Mouse (Mus musculus) layer of hippocampus, adult 2 months (tissue): Measurements from ENCODE around the gene Itga7. TPM values are rescaled to one million over a fixed set of nuclear protein-coding genes. Genes with fewer than 3 reads are reported as not detected.
"Not testable (repeated sequence)": the region's sequence is repeated elsewhere in the genome, so short reads cannot be mapped to it uniquely, and the experiment has no call there.

Experiments
- DNase-seq, 2 experiments: peaks; one replicate each; pipeline ENCODE4 v3.0.0; 2022; ENCODE audit warnings: low spot score in 2 of 2
- H3K27ac ChIP-seq: fragments of 200-600 bp; 2 replicates; pipeline ENCODE4 v1.8.1; 2022
- H3K4me3 ChIP-seq: fragments of 200-600 bp; 2 replicates; pipeline ENCODE4 v1.8.1; 2022; ENCODE audit warnings: mild to moderate bottlenecking
- CTCF ChIP-seq: fragments of 200-600 bp; conservative IDR thresholded peaks from 2 replicates; pipeline ENCODE4 v1.8.1; 2022; ENCODE audit warnings: antibody characterized with exemption, mild to moderate bottlenecking, moderate library complexity
- total RNA-seq, 2 experiments: library from RNA; stranded (reverse); gene quantifications; 2 replicates each; pipeline ENCODE4 v1.2.3; 2021

The Itga7 gene
- total RNA-seq, 2 experiments from 2014 or later = 39.5 to 42.9 TPM

DNA sequence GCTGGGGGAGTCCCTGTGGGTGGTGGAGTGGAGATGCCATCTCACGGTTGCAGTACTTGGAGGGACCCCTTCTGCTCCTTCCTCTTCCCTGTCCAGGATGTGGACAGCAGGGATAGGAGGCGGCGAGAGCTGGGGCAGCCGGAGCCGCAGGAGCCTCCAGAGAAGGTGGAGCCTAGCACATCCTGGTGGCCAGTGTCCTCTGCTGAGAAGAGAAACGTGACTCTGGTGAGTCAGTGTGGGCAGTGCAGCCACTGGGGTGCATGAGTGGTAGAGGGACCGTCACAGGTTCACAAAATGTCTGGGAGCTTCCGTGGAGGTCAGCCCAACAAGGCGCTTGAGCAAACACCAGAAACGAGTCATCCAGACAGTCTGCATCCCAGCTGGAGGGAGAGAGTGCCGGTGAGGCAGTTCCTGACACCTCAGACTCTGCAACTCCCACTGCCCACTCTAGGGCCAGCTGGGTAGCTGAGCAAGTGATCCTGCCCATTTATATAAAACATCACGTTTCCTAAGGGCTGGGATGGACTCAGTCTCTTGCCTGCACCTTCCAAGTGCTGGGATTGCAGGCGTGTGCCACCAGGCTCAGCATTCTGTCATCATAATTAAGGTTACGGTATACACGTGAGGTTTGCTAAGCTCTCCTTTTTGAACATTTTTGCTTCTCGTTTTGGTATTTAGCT is 16.7 kb downstream of the Itga7 start:
- DNase-seq = no peak
- TF ChIP-seq CTCF = no peak

DNA sequence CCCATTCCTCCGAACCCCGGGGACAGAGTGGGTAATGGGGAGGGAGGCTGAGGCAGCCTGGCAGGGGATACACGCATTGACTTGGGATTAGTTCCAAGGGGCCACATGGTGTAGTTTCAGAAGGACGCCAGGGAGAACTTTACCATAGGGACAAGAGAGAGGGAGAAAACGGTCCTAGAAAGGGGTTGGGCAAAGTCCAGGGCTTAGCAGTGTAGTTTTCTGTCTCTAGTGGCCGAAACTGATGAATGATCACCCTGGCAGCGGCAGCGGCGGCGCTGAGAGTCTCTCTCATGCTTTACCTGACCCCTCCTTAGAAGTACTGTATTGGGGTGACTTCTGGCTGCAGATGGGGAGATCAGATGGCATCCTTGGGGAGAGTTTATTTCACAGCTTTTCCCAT is 24.7 kb downstream of the Itga7 start:
- TF ChIP-seq CTCF = no peak
- Histone ChIP-seq H3K27ac (no peak overlapping the region), H3K4me3 (no peak overlapping the region)
- no peak for DNase-seq

More for the DNA sequence above, 16.7 kb downstream of the Itga7 start:
- H3K27ac ChIP-seq = no peak overlapping the region
- H3K4me3 ChIP-seq = no peak overlapping the region

DNA sequence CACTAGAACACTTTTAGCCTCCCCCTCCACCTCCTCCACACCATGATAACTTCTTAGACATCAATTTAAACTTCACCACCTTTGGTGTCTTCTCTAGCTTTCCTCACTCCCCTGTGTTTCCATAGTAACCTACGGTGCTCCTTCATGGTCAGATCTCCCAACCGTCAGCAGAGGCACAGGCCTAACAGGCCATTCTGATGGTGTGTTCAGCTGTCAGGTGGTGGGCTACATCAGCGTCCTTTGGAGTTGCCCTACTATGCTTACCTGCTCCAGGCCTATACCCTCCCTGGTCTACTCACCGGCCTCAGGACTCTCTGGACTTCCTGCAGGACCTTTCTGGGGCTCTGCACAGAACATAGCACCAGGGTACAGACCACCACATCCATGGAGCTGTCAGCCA is 26.5 kb downstream of the Itga7 start:
- no peak overlapping the region for H3K4me3 ChIP-seq
- no peak for DNase-seq
- H3K27ac ChIP-seq = no peak overlapping the region
- TF ChIP-seq CTCF = no peak

DNA sequence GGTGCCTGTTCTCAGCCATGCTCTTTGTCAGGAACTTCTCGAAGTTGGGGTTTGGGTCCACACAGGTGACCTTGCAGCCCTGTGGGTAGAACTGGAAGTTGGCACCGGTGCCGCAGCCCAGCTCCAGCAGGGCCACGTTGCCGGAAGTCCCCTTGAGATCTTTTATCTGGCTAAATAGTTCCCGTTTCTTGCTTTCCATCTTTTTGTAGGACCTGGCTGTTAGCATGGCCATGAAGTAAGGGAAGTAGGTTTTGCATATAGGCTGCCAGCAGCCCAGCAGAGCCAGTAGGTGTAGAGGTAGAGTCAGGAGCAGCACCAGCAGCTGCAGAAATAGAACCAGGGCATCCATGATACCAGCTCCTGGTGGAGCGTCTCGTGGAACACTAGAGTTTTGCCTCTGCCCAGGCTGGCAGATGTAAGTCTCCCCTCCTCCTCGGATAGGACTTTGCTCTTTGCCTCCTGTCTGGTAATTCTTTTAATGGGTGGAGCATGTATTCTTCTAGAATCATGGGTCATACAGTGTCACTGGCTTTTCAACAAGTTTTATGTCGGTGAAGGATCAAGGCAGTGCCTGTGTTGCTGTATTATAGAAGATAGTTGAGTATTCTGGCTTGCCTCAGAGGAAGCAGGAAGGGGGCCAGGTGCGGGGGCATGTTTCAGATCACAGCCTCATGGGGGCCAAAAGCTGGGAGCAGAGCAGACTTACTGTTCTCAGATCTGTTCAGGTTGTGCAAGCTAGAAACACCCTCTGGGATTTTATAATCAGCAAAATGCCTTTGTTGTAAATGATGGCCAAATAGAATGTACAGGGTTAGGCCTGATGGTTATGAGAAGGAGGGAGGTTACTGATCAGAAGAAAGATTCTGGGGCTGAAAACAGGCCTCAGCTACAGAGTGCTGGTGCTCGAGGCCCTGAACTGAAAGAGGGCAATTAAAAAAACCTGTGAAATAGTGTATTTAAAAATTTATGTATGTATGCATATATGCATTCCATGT is 27.3 kb downstream of the Itga7 start, which contains the start of gene Mettl7b:
TSS of gene Mettl7b (minus strand) at position 399 of the 995 bp plus-strand sequence.
- peak in 1 of 2 experiments; percentile 36 for DNase-seq
- Histone ChIP-seq H3K4me3 (no peak within 1 kb of the TSS), H3K27ac (peak within 1 kb of the TSS; percentile 64)
- TF ChIP-seq CTCF = no peak

DNA sequence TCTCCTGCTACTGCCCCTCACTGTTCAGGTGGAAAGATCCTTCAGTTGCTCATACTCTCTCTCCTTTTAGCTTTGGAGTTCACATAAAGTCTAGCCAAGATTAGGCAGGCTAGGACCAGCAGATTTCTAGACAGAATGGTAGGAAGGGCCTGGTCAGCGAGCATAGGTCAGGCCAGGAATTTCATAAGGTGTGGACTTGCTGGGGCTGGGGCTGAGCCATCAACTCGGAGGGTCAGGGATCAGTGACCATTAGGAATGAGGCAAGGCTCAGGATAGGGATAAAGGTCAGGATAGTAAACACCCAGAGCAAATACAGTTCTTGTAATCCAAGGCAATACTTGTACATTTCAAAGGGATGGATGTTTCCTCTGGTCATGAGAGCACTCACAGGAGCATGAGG is 31.3 kb downstream of the Itga7 start:
- Histone ChIP-seq H3K27ac (no peak overlapping the region), H3K4me3 (no peak overlapping the region)
- no peak for DNase-seq
- TF ChIP-seq CTCF = no peak

DNA sequence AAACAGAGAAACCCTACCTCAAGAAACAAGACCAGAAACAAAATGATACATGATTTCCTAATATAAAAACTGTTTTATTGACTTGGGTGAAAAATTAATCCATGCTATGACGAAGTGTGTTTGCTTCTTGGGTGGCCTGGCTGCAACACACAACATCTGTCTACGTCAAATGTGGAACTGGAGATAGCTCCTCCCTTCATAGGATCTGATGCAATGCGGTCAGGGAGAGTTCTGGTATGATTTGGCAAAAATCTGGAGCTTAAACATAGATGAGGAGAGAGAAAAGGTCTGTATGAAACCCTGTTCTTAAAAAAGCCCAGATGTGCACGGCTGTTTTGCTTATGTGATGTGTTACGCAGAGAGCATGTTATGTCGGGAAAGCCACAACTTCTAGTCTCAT is 32.3 kb downstream of the Itga7 start:
- no peak overlapping the region for H3K27ac ChIP-seq
- no peak for TF ChIP-seq CTCF
- no peak for DNase-seq
- H3K4me3 ChIP-seq = no peak overlapping the region

DNA sequence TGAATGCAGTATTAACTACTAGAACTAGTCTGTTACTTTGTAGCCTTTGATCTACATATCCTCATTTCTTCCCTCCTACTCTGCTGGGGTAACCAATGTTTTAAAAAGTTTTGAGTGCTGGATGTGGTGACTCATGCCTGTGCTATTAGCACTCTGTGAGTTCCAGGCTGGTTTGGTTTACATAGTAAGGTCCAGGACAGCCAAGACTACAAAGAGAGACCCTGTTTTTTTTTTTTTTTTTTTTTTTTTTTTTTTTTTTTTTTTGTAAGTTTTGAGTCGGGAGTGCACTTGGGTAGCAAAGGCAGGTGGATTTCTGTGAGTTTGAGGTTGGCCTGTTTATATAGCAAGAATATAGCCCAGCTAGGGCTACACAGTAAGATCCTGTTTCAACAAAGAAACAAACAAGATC is 34.7 kb downstream of the Itga7 start:
- DNase-seq = no peak
- Histone ChIP-seq H3K27ac (no peak overlapping the region), H3K4me3 (no peak overlapping the region)
- no peak for TF ChIP-seq CTCF

DNA sequence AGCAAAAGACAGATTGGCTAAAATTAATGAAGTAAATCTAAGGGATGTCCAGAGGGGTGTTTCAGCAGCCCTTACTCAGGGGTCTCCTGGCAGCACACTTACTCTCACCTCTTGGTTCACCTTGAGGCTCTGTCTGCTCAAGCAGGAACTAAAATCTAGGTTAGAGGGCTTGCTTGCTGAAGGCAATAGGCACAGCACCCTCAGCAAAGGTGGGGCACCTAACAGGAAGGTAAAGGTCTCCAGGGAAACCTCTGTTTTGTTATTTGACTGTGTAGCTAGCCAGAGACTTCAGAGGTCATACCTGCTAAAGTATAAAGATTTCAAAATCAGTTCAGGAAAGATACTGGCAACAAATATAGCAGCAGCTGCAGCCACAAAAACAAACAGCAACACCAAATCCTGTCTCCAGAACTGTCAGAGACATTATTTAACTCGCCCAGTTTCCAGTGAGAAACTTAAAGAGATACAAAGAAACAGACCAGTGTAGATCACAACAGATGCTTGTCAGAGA is 37.2 kb downstream of the Itga7 start:
- no peak for DNase-seq
- Histone ChIP-seq H3K27ac (no peak overlapping the region), H3K4me3 (no peak overlapping the region)
- no peak for TF ChIP-seq CTCF

DNA sequence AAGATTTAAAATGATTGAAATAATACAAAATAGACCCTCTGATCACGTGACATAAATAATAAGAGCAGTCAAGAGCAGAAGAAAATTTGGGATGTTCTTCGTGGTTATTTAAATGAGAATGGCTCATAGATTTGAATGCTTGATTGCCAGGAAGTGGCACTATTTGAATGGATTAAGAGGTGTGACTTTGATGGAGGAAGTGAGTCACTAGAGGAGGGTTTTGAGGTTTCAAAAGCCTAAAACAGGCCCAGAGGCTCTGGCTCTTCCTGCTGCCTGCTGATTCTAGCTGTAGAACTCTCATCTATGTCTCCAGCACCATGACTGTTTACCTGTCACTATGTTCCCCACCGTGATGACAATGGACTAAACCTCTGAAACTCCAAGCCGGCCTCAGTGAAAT is 39.2 kb downstream of the Itga7 start:
- Histone ChIP-seq H3K27ac (no peak overlapping the region), H3K4me3 (no peak overlapping the region)
- no peak for TF ChIP-seq CTCF
- no peak for DNase-seq

DNA sequence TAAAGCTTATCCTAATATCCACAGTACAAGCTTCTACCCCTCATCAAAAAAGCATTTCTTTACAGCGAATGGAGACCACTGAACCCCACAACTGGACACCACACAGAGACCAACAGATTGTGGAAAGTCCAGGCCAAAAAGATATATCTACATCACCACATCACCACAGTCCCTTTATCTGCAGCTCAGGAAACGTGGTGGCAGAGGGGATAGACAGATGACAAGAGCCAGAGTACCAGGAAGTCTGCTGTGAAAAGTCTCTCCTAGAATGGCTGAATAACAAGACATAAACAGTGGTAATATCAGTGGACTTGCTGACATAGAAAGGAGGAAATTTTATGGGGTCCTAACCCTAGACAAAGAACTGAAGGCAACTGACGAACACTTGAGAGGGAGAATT is 42.8 kb downstream of the Itga7 start:
- no peak for TF ChIP-seq CTCF
- no peak for DNase-seq
- Histone ChIP-seq H3K27ac (no peak overlapping the region), H3K4me3 (no peak overlapping the region)

DNA sequence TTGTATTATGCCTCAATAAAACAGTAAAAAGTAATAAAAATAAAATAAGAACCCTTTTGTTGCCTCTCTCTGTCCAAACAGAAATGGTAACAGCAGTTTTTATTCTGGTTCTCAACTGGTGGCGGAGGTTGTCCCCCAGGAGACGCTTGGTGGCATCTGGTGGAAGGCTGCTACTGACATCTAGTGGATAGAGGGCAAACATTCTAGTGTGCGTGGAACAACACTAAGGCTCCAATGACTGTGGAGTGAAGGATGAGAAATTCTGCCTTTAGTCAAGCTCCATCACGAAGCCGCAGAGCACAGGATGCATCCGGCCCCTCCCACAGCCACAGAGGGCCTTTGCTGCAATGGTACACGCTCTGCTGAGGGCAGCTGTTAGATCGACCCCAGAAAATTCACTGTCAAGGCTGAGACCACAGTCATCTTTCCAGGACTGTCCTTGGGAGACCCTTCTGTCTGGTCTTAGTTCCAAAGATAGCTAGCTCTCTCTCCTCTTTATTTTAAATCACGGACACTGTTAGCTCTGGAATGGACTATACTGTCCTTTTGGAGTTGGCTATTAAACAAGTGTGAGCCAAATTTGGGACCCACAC is 44.0 kb downstream of the Itga7 start:
- peak; percentile 89 for TF ChIP-seq CTCF
- Histone ChIP-seq H3K4me3 (no peak overlapping the region), H3K27ac (no peak overlapping the region)

DNA sequence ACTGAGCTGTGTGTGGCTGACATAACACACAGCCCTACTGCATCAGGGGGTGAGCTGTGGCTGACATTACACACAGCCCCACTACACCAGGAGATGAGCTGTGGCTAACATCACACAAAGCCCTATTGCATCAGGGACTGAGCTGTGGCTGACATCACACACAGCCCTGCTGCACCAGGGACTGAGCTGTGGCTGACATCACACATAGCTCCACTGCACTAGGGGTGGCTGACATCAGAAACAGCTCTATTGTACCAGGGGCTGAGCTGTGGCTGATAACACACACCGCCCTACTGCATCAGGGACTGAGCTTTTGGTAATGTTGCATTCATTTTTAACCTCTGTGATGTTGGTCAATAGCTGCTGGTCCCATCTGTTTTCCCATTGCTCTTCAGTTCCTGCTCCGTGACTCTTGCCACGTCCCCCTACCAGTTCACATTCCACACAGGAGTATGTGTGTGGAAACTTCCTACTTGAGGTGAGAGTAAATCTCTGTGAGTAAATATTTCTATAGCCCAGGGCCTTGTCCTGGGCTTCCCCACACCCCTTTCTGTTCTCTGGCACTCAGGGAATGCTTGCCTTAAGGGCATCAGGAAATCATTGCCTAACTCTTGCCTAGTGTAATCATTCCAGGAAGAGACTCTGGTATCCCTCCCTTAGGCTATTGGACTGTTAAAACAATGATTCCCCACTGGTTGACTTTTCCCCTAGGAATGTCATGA is 47.2 kb downstream of the Itga7 start:
- Histone ChIP-seq H3K4me3 (no peak overlapping the region), H3K27ac (no peak overlapping the region)
- no peak for TF ChIP-seq CTCF
- no peak for DNase-seq

More for the DNA sequence above, 44.0 kb downstream of the Itga7 start:
- peak; percentile 63 to 75 for DNase-seq

DNA sequence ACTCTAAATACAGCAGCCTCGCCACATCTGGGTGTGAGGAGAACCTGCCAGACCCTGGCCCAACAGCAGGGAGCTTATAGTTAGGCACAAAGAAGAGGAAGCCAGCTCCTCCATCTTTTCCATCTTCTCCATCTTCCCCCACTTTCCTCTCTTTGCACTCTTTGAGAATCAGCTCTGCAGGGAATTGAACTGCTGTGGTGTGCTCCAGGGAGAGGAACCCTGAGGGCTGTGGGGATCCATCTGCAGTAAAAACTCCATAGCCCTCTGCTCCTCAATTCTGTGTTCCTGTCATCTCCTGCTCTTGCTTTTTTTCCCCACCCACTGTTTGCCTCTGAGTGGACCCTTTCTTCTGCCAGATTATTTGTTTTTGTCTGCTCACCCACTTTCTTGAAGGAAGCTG is 55.5 kb downstream of the Itga7 start, which contains the start of gene Olfr9:
TSS of gene Olfr9 (plus strand) at position 301 of the 400 bp plus-strand sequence.
- not testable (repeated sequence) for H3K4me3 ChIP-seq, H3K27ac ChIP-seq, DNase-seq

DNA sequence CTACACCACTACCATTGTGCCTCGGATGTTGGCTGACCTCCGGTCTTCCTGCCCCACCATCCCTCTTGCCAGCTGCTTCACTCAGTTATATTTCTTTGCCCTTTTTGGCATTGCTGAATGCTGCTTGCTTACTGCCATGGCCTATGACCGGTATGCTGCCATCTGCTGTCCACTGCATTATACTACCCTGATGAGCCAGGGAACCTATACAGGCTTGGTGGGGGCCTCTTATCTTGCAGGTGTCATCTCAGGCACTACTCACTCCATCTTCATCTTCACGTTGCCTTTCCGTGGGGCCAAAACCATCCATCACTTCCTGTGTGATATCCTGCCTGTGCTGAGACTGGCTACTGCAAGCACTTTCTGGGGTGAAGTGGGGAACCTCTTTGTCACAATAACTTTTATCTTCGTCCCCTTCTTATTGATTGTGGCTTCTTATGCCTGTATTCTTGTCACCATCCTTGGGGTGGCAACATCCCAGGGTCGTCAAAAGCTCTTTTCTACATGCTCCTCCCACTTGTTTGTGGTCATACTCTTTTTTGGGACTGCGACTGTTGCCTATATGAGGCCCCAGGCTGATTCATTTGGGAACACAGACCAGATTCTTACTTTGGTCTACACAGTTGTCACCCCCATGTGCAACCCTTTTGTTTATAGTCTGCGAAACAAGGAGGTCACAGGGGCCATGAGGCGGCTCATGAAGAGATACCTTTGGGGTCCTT is 56.7 kb downstream of the Itga7 start:
- not testable (repeated sequence) for H3K27ac ChIP-seq, H3K4me3 ChIP-seq, DNase-seq
